Mouse (Mus musculus) liver, embryonic 13.5 days (tissue): Measurements from ENCODE around the gene Trp53i13. TPM values are rescaled to one million over a fixed set of nuclear protein-coding genes. Genes with fewer than 3 reads are reported as not detected.

Experiments used
- ATAC-seq: fragments of 200-750 bp; cut with Nextera tagmentation; 2 replicates; pipeline ENCODE4 v1.8.0; 2017; ENCODE audit warnings: low read depth, mild to moderate bottlenecking, moderate number of reproducible peaks, moderate library complexity
- DNase-seq: peaks from one replicate; pipeline ENCODE4 v3.0.0; 2022
- H3K27ac ChIP-seq: fragments of 300-500 bp; sonication (generic); 2 replicates; pipeline ENCODE4 v1.5.1; 2015; ENCODE audit warnings: moderate library complexity, mild to moderate bottlenecking, inconsistent platforms
- H3K27me3 ChIP-seq: fragments of 300-500 bp; sonication (generic); 2 replicates; pipeline ENCODE4 v1.6.1; 2015; ENCODE audit warnings: mild to moderate bottlenecking, inconsistent platforms
- H3K36me3 ChIP-seq: fragments of 300-500 bp; sonication (generic); 2 replicates; pipeline ENCODE4 v1.6.1; 2015; ENCODE audit warnings: mild to moderate bottlenecking, inconsistent platforms
- H3K4me1 ChIP-seq: fragments of 300-500 bp; sonication (generic); replicated peaks from 2 replicates; pipeline ENCODE4 v1.6.1; 2015; ENCODE audit warnings: inconsistent platforms
- H3K4me2 ChIP-seq: fragments of 300-500 bp; sonication (generic); 2 replicates; pipeline ENCODE4 v1.6.1; 2015; ENCODE audit warnings: inconsistent platforms, mild to moderate bottlenecking, moderate library complexity
- H3K4me3 ChIP-seq: fragments of 300-500 bp; sonication (generic); replicated peaks from 2 replicates; pipeline ENCODE4 v1.5.1; 2015; ENCODE audit warnings: mild to moderate bottlenecking, inconsistent platforms
- H3K9ac ChIP-seq: fragments of 300-500 bp; sonication (generic); 2 replicates; pipeline ENCODE4 v1.6.1; 2015; ENCODE audit warnings: mild to moderate bottlenecking, inconsistent platforms
- H3K9me3 ChIP-seq: fragments of 300-500 bp; sonication (generic); replicated peaks from 2 replicates; pipeline ENCODE4 v1.6.1; 2016; ENCODE audit warnings: inconsistent platforms
- WGBS: fragments of 180-500 bp; shearing (Covaris S2); methylation state at CpG from one replicate; pipeline ENCODE4 v1.1.7; 2015; ENCODE audit not compliant: insufficient replicate concordance; 5-methylcytosine and 5-hydroxymethylcytosine counted together
- polyA plus RNA-seq: library from polyadenylated mRNA; unstranded; fragments of >200 nt; fragmentation: Nextera tagmentation; extraction: Ambion mirVana; gene quantifications from 2 replicates; pipeline ENCODE4 v1.2.1, GENCODE M21; 2015

The Trp53i13 gene
- polyA plus RNA-seq, 1 experiment from 2014 or later = 5.5 TPM

DNA sequence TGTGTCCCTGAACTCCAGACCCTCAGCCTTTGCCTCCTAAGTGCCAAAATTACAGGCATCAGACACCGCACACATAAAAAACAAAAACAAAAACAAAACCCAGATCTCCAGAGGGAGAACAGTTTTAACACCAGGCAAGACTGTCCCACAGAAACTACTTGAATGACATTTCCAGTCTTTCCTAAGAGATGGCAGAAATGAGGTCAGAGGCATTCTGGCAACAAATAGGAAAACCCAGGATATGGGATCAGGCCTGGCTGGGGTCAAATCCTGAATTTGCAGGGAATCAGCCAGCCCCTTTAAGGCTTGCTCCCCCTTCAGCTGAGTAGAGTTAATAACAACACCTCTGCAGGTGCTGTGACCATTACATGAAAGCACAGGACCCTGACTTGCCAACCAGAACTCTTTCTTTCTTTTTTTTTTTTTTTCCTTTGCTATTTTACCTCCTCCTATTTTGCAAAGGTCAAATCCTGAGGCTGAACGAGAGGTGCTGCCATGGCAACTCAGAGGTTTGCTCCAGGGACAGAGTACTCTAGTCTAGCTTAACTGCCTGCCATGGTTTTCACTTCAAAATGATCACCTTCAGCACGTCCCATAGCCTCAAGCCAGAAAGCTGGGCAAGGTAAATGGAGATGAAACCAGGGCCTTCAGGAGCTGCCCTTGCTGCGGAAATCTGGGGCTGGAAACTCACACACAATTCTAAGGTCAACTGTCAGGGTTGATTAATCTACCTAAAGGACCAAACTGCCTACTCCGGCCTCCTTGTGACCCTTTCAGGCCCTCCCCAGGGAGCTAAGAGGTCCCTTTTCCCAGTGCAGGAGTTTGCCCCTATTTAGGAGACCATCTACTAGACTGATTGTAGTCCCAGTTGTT is 1.0 kb upstream of the Trp53i13 start:
- Histone ChIP-seq H3K9ac (no peak overlapping the region), H3K27ac (no peak overlapping the region), H3K9me3 (no peaks in the 10 kb centered on the region), H3K4me2 (peak overlapping the region; percentile 98), H3K36me3 (no peaks in the 10 kb centered on the region), H3K4me1 (peaks cover 62% of the 10 kb centered on the region), H3K4me3 (peak overlapping the region; percentile 77; the same call in 1 of the 2 replicates), H3K27me3 (peaks cover 55% of the 10 kb centered on the region)
- DNase-seq (no peak), ATAC-seq (no peak)
- 65% methylated on average over 5 of the region's 5 CpGs for WGBS

DNA sequence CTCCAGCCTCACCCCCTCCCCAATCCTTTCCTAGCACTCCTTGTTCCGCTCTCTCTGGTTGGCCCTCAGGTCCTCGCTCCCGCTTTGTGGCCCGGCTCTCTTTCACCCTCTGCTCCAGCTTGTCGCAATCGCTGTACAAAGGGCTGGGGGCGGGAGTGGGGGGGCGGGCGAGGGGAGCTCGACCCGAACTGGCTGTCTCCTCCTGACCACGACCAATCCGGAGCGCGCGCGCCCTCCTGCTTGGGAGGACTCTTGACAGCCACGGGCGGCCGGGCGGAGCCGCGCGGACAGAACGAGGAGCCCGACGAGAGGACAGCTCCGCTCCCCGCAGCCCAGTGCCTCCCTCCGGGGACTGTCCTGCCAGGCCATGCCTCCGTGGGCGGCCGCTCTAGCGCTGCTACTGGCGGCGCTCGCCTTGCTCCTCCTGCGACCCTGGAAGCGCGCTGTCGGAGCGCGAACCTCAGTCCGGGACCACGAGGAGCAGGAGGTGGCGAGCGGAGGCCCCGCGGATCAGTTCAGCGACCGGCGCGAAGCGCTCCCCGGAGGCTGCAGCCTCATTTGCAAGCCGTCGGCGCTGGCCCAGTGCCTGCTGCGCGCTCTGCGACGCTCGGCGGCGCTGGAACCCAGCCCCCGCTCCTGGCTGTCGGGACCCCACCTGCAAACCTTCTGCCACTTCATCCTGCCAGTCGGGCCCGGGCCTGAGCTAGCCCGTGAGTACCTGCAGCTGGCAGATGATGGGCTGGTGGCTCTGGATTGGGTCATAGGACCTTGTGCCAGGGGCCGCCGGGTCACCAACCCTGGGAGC is 746 bp downstream of the Trp53i13 start, which contains the start of gene Abhd15:
Abhd15 (plus strand) TSS at position 290 of the 805 bp plus-strand sequence.
- no peaks in the 10 kb centered on the region for H3K36me3 ChIP-seq
- WGBS = under 1% methylated on average over 72 of the region's 72 CpGs
- peak within 1 kb of the TSS; percentile 77 for H3K4me3 ChIP-seq
- peak within 1 kb of the TSS; percentile 79 for H3K27ac ChIP-seq
- peak; percentile 51 for DNase-seq
- peaks cover 60% of the 10 kb centered on the region for H3K4me1 ChIP-seq
- H3K4me2 ChIP-seq = peak within 1 kb of the TSS; percentile 98
- H3K9ac ChIP-seq = peak within 1 kb of the TSS; percentile 75
- peak; percentile 53 for ATAC-seq
- peaks cover 55% of the 10 kb centered on the region for H3K27me3 ChIP-seq
- H3K9me3 ChIP-seq = no peaks in the 10 kb centered on the region

DNA sequence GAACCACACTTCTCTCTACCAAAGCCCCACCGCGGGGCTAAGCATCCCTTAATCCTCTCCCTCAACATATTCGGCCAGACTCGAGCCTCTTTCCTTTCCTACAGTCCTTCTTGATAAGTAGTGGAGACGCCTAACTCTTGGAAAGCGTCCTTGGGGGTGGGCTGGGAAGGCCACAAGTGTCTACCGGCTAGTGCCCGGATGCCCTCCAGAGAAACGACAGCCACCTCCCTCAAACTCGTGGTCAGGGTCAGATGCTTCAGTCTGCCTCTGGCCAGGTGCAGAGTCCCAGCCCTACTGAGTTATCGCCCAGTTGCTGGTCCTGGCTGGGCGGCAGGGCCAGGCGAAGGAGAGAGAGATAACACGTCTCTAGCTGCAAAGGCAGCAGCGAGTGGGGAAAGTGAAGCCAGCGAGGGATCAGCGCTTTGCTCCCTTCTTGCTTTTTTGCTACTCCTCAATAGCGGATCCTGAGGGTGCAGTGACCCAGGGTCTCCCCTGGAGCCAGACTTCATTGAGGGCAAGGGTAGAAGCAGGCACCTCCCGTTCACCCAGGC is 1.4 kb downstream of the Trp53i13 start:
- H3K4me2 ChIP-seq = peak overlapping the region; percentile 98
- peak overlapping the region; percentile 77 for H3K4me3 ChIP-seq
- H3K27me3 ChIP-seq = peaks cover 53% of the 10 kb centered on the region
- ATAC-seq = peak; percentile 52
- H3K9me3 ChIP-seq = no peaks in the 10 kb centered on the region
- DNase-seq = peak; percentile 55
- 5% methylated on average over 19 of the region's 19 CpGs for WGBS
- H3K36me3 ChIP-seq = no peaks in the 10 kb centered on the region
- H3K4me1 ChIP-seq = peaks cover 59% of the 10 kb centered on the region
- H3K9ac ChIP-seq = peak overlapping the region; percentile 75
- peak overlapping the region; percentile 79 for H3K27ac ChIP-seq

DNA sequence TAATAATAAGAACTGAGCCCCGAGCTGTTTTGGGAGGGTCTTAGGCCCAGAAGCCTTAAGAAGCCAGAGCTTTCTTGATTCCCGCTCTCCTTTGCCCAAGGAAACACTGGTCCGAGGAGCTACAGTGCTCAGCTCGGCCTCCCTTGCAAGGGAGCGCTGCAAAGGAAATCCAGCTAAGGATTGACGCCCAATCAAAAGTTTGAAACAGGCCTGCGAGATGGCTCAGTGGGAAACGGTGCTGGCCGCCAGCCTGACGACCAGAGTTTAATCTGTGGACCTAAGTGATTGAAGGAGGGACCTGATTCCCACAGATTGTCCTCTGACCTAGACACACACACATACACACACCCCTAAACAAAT is 2.0 kb downstream of the Trp53i13 start:
- H3K9ac ChIP-seq = peak overlapping the region; percentile 75
- peak overlapping the region; percentile 98 for H3K4me2 ChIP-seq
- DNase-seq (no peak), ATAC-seq (no peak)
- H3K4me3 ChIP-seq = peak overlapping the region; percentile 77
- 11% methylated on average over 10 of the region's 10 CpGs for WGBS
- no peaks in the 10 kb centered on the region for H3K9me3 ChIP-seq
- H3K36me3 ChIP-seq = no peaks in the 10 kb centered on the region
- H3K27me3 ChIP-seq = peaks cover 47% of the 10 kb centered on the region
- H3K27ac ChIP-seq = peak overlapping the region; percentile 79
- H3K4me1 ChIP-seq = peaks cover 60% of the 10 kb centered on the region

DNA sequence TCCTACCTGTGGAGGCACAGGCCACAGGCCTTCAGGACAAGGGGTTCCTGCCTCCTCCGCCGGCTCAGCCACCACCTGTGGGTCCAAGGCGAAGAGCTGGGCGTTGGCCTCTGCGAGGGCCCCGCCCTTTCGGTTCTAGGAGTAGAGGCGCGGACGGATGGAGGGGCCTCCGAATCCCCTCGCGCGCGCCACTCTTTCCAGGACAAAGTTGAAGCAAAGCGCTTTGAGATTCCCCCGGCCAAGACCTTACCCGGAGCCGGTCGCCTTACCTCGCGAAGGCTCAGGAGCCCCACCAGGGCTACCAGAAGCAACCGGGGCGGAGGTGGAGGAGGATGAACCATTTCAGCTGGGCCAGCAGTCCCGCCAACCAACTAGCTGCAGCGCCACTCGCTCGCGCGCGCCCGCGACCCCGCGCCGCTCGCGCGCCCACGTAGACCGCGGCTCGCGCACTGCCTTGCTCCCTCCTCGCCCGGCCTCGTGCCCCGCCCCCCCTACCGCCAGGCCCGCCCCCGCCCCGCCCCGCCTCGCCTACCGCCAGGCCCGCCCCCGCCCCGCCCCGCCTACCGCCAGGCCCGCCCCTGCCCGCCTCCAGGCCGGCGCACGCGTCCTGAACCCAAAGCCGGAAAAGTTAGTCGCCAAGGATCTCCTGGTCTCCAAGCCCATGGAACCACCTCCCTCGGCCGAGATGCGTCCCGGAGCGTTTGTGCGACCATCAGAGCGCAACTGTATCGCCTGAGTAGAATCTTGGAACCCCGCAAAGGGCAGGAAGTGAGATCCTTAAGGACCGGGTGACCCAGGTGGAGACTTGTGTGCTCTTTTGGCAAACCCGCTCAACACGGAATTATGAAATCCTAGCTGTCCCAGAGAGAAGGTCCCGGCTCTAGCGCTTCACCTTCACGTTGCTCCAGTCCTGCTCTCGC is 2.6 kb downstream of the Trp53i13 start:
- Histone ChIP-seq H3K4me1 (peaks cover 60% of the 10 kb centered on the region), H3K9me3 (no peaks in the 10 kb centered on the region), H3K36me3 (no peaks in the 10 kb centered on the region), H3K4me2 (peak overlapping the region; percentile 98), H3K9ac (peak overlapping the region; percentile 75), H3K27me3 (peaks cover 41% of the 10 kb centered on the region), H3K27ac (peak overlapping the region; percentile 79), H3K4me3 (peak overlapping the region; percentile 77)
- ATAC-seq = peak; percentile 77
- DNase-seq = peak; percentile 72
- under 1% methylated on average over 78 of the region's 84 CpGs for WGBS

DNA sequence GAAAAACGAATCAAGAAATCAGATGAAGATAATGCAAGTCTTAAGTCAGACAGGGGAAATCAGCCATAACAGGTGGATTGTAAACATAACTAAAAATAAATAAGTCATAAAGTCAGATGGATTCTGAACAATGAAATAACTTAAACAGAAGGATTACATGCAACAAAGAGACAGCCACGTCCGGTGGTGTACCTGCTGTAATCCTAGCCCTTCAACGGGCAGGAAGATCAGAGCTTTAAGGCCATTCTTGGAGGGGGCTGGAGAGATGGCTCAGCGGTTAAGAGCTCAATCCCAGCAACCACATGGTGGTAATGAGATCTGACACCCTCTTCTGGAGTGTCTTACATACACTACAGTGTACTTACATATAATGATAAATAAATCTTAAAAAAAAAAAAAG is 4.4 kb downstream of the Trp53i13 start:
- Histone ChIP-seq H3K36me3 (peaks cover 9% of the 10 kb centered on the region), H3K4me1 (peaks cover 56% of the 10 kb centered on the region), H3K9me3 (no peaks in the 10 kb centered on the region), H3K4me2 (no peak overlapping the region), H3K27me3 (peaks cover 23% of the 10 kb centered on the region), H3K4me3 (no peak overlapping the region), H3K9ac (no peak overlapping the region), H3K27ac (no peak overlapping the region)
- no peak for ATAC-seq
- no peak for DNase-seq
- WGBS = 72% methylated on average over 5 of the region's 5 CpGs

DNA sequence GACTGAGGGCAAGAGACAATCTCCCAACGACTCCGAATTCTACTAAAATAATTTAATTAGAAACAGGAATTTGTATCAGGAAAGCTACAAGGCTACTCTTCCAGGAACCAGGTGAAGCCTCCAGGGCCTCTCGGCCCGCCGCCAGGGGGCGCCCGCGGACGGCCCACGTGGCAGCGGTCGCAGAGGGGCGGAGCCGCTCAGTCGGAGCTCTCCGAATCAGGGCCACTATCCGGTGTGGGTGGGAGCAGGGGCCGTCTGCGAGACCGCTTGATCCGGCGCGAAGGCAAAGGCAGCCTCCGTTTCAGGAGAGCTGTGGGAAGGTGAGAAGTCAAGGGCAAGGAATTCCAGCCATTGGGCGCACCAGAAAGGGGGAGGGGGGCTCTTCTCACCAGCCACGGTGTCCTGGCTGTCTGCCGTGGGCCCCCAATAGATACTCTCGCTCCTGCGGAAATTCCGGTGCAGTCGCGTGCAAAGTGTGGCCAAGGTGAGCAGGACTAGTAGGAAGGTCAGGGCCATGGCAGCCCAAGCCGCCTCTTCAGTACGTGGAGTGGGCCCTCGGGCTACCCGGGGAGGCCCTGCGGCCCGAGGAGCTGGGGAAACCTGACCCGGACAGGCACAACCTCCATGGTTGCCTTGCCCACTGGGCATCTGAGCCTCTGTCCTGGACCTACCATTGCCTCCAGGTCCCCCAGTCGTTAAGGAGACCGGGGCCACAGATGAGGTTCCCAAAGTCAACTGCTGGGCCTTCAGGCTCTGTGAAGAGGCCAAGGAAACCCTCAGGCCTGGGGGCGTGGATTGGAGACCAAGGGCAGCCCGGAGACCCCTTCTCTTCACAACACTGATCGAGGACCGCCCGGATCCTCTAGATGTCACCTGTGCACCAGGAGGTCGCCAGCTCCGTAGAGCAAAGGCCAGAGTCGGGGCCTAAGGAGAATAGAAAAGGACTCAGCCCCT is 7.4 kb downstream of the Trp53i13 start:
- Histone ChIP-seq H3K4me2 (peak overlapping the region; percentile 73), H3K27ac (no peak overlapping the region), H3K9me3 (no peaks in the 10 kb centered on the region), H3K4me3 (peak overlapping the region; percentile 45), H3K9ac (peak overlapping the region; percentile 58), H3K36me3 (peaks cover 39% of the 10 kb centered on the region), H3K27me3 (no peaks in the 10 kb centered on the region), H3K4me1 (peaks cover 26% of the 10 kb centered on the region)
- peak; percentile 74 for DNase-seq
- peak; percentile 60 for ATAC-seq
- 23% methylated on average over 49 of the region's 49 CpGs for WGBS

DNA sequence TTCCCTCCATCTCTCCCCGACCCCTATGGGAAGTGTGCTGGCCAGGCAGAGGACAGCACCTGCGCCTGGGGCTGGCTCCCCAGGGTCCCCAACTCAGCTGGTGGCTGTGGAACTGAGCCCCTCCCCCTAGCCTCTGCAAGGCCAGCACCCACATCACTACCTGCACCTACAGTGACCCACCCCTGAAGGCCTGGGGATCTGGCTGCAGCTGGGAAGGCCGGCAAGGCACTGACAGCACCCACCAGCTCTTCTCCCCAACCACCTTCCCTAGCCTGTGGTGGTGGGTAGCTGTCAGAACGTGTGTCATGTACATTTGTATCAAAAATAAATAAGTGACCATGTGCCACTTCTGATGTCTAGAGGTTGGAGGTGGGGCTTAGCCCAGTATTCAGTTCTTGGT is 8.4 kb downstream of the Trp53i13 start:
- H3K36me3 ChIP-seq = peaks cover 48% of the 10 kb centered on the region
- ATAC-seq (no peak), DNase-seq (no peak)
- no peaks in the 10 kb centered on the region for H3K9me3 ChIP-seq
- WGBS = 59% methylated on average over 4 of the region's 4 CpGs
- no peak overlapping the region for H3K4me2 ChIP-seq
- peaks cover 24% of the 10 kb centered on the region for H3K4me1 ChIP-seq
- no peak overlapping the region for H3K27ac ChIP-seq
- no peak overlapping the region for H3K9ac ChIP-seq
- H3K4me3 ChIP-seq = no peak overlapping the region
- no peaks in the 10 kb centered on the region for H3K27me3 ChIP-seq

DNA sequence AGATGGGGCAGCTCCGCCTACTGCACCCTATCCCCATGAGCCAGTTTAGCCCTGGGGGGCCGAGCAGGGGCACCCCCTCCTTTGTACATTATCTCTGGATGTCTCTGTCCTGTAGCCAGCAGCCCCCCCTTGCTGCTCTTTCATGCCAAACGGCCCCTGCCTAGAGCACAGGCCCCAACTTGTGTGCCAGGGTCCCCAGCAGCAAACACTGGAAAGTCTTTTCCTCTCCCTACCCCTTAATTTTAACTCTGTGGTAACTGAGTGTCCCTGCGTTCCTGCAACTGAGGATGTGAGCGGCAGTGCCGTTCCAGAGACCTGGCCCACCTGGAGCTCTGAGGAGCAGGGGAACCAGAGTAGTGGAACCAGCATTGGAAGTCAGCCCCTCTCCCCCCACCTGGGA is 8.8 kb downstream of the Trp53i13 start:
- Histone ChIP-seq H3K9ac (no peak overlapping the region), H3K4me3 (no peak overlapping the region), H3K9me3 (no peaks in the 10 kb centered on the region), H3K36me3 (peaks cover 49% of the 10 kb centered on the region), H3K4me1 (peaks cover 20% of the 10 kb centered on the region), H3K27ac (no peak overlapping the region), H3K4me2 (no peak overlapping the region), H3K27me3 (no peaks in the 10 kb centered on the region)
- WGBS = 77% methylated on average over 6 of the region's 6 CpGs
- ATAC-seq (no peak), DNase-seq (no peak)

DNA sequence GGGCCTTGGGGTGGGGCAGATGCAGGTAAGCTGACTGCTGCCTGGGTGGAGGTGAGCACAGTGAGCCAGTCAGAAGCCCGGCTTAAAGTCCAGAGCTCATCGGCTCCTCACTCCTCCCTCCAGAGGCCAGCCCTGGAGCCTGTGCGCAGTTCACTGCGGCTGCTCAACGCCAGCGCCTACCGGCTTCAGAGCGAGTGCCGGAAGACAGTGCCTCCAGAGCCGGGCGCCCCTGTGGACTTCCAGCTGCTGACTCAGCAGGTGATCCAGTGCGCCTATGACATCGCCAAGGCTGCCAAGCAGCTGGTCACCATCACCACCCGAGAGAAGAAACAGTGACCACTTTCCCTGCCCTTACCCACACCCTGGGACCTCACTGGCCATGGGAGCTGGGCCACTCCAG is 9.5 kb downstream of the Trp53i13 start:
- no peak for ATAC-seq
- H3K4me1 ChIP-seq = peaks cover 17% of the 10 kb centered on the region
- H3K27ac ChIP-seq = no peak overlapping the region
- no peaks in the 10 kb centered on the region for H3K27me3 ChIP-seq
- peaks cover 49% of the 10 kb centered on the region for H3K36me3 ChIP-seq
- 87% methylated on average over 14 of the region's 14 CpGs for WGBS
- no peaks in the 10 kb centered on the region for H3K9me3 ChIP-seq
- no peak for DNase-seq
- H3K9ac ChIP-seq = no peak overlapping the region
- H3K4me3 ChIP-seq = no peak overlapping the region
- H3K4me2 ChIP-seq = no peak overlapping the region
